Mouse (Mus musculus) liver, embryonic 14 days (tissue): Measurements from ENCODE around the gene Sbk2. TPM values are rescaled to one million over a fixed set of nuclear protein-coding genes. Genes with fewer than 3 reads are reported as not detected.

Source experiments
- polyA plus RNA-seq: library from polyadenylated mRNA; depleted of rRNA; stranded (reverse); fragments of >200 nt; gene quantifications from 2 replicates; pipeline ENCODE4 v1.2.3, GENCODE M21; 2012; rRNA removed

Gene Sbk2
- polyA plus RNA-seq = not detected in 2 replicates

GRCm38 (mm10) chr7:4964272-4964671 is at the start of gene Sbk2:
TSS of gene Sbk2 (minus strand) at chr7:4964406.

GRCm38 (mm10) chr7:4996003-4996895 is 32.0 kb upstream of the Sbk2 start, which contains the start of gene Zfp579:
TSS of gene Zfp579 (minus strand) at chr7:4996158.

DNA sequence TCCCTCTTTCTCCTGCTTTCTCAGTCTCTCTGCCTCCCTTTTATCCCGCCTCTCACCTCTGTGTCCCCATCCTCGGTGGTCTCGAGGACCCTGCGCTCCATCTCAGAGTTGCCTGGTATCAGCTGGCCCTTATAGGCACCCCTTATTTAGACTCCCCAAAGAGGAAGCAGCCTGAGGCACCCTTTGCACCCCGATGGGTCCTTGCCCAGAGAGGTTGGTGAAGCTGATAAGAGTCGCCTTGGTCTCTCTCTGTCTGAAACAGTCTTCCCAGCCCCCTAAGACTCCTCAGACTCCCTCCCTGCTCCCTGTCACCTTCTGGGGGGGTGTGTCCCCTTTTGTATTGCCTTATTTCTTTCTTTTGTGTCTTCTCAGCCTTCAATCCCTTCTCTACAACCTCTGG is 6.9 kb upstream of the Sbk2 start, which contains the start of gene Sbk3:
Sbk3 (minus strand) TSS at position 101 of the 400 bp plus-strand sequence.

GRCm38 (mm10) chr7:4925441-4926381 is 38.5 kb downstream of the Sbk2 start, which contains the start of gene Ssc5d:
TSS of gene Ssc5d (plus strand) at chr7:4925785.

GRCm38 (mm10) chr7:4921824-4922482 is 42.3 kb downstream of the Sbk2 start, which contains the start of gene Nat14:
TSS of gene Nat14 (plus strand) at chr7:4922028.

DNA sequence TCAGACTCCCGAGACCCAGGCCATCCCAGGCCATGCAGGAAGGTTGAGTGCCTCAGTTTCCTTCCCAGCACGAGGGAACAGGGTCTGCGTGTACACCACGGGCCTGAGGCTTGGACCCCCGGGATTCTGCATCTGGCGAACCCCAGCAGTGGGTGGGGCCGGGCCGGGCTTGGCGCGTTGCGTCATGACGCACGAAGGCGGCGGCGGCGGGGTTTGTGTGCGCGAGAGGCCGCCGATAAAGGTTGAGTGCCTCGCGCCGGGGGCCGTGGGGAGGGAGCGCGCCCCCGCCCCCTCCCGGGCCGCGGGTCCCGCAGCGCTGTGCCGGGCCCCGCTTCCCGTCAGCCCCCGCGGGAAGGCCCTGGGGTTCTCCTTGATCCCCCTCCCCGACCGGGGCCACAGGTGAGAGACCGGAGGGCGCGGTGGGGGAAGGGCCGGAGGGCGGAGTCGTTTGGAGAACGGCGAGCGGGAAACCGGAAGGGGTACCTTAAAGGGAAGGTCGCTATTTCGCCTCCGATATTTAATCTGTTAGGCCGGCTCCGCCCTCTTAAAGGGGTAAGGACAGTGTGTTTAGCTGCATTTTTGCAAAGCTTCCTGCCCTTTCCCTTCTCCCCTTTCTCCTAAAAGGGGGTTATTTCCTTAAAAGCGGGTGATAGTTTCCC is 49.1 kb downstream of the Sbk2 start, which contains the start of gene Zfp628:
Zfp628 (plus strand) TSS at position 211 of the 659 bp plus-strand sequence.

DNA sequence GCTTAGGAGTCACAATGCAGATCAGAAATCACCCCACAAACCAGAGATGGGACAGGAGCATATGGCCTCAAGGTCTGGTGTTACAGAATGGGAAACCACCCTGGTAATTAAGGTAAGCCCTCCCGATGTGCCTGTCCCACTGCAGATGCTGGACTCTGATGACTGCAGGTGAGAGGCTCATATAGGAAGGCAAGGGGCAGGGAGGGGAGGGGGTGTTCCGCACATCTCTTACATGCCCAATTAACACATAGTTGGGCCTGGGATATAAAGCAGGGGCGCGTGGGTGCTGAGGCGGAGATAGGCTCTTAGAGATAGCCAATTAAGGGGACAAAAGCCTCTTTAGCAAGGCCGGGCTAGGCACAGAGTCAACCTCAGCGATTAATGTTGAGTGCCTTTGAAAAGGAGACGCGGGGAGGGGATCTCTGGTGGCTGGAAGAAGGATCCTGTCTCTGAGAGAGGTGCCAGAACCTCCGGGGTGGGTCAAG is 57.7 kb downstream of the Sbk2 start, which contains the start of gene Gm36210:
Gm36210 (minus strand) TSS at position 51 of the 485 bp plus-strand sequence.

Other genes starting within 250 kb of the Sbk2 start
- gene Tmem150b, start 239.2 kb downstream of the Sbk2 start, polyA plus RNA-seq = 0.30 and 0.32 TPM in 2 replicates
- gene Kmt5c, start 224.3 kb downstream of the Sbk2 start, polyA plus RNA-seq = 68.0 and 81.2 TPM in 2 replicates
- gene Cox6b2, start 211.3 kb downstream of the Sbk2 start, polyA plus RNA-seq = 104 and 108 TPM in 2 replicates
- not detected in 2 replicates for gene Fam71e2, start 193.1 kb downstream of the Sbk2 start, polyA plus RNA-seq
- 0.02 TPM in 2 replicates for gene Il11, start 181.5 kb downstream of the Sbk2 start, polyA plus RNA-seq
- gene Tmem190, start 181.5 kb downstream of the Sbk2 start, polyA plus RNA-seq = not detected in 2 replicates
- gene Tmem238, start 174.8 kb downstream of the Sbk2 start, polyA plus RNA-seq = 6.5 and 7.0 TPM in 2 replicates
- gene Rpl28, start 171.5 kb downstream of the Sbk2 start, polyA plus RNA-seq = 272 and 305 TPM in 2 replicates
- gene Ube2s, start 151.8 kb downstream of the Sbk2 start, polyA plus RNA-seq = 224 and 291 TPM in 2 replicates
- gene Shisa7, start 119.7 kb downstream of the Sbk2 start, polyA plus RNA-seq = 0.01 and 0.02 TPM in 2 replicates
- gene Isoc2b, start 94.1 kb downstream of the Sbk2 start, polyA plus RNA-seq = 1.9 and 2.1 TPM in 2 replicates
- gene Isoc2a, start 87.3 kb downstream of the Sbk2 start, polyA plus RNA-seq = 5.9 and 6.6 TPM in 2 replicates
- gene Gm36210, start 57.9 kb downstream of the Sbk2 start, polyA plus RNA-seq = 0.07 and 0.08 TPM in 2 replicates
- gene Zfp628, start 49.2 kb downstream of the Sbk2 start, polyA plus RNA-seq = 2.6 and 2.8 TPM in 2 replicates
- 0.36 and 0.53 TPM in 2 replicates for gene Nat14, start 42.4 kb downstream of the Sbk2 start, polyA plus RNA-seq
- 0.08 and 0.35 TPM in 2 replicates for gene Ssc5d, start 38.6 kb downstream of the Sbk2 start, polyA plus RNA-seq
- gene Sbk3, start 6.8 kb upstream of the Sbk2 start, polyA plus RNA-seq = 0.02 TPM in 1 of 2 replicates, not detected in the other
- gene Zfp579, start 31.8 kb upstream of the Sbk2 start, polyA plus RNA-seq = 6.4 and 7.8 TPM in 2 replicates
- gene Zfp524, start 50.0 kb upstream of the Sbk2 start, polyA plus RNA-seq = 8.2 and 9.0 TPM in 2 replicates
- gene Fiz1, start 50.3 kb upstream of the Sbk2 start, polyA plus RNA-seq = 11.0 and 12.0 TPM in 2 replicates
- 0.05 and 0.06 TPM in 2 replicates for gene Gm44973, start 51.1 kb upstream of the Sbk2 start, polyA plus RNA-seq
- 4.9 and 5.9 TPM in 2 replicates for gene Zfp865, start 56.0 kb upstream of the Sbk2 start, polyA plus RNA-seq
- 0.42 and 0.45 TPM in 2 replicates for gene Ccdc106, start 56.1 kb upstream of the Sbk2 start, polyA plus RNA-seq
- gene 4632433K11Rik, start 69.7 kb upstream of the Sbk2 start, polyA plus RNA-seq = not detected in 2 replicates
- 0.83 and 1.1 TPM in 2 replicates for gene Zfp784, start 74.0 kb upstream of the Sbk2 start, polyA plus RNA-seq
- gene Zfp580, start 87.1 kb upstream of the Sbk2 start, polyA plus RNA-seq = 1.2 and 1.3 TPM in 2 replicates
- 130 and 139 TPM in 2 replicates for gene U2af2, start 97.7 kb upstream of the Sbk2 start, polyA plus RNA-seq
- gene Epn1, start 115.8 kb upstream of the Sbk2 start, polyA plus RNA-seq = 45.0 and 54.7 TPM in 2 replicates
- gene Rfpl4, start 152.5 kb upstream of the Sbk2 start, polyA plus RNA-seq = not detected in 2 replicates
- 0.14 and 0.20 TPM in 2 replicates for gene Rasl2-9, start 161.5 kb upstream of the Sbk2 start, polyA plus RNA-seq
- gene Vmn1r55, start 185.3 kb upstream of the Sbk2 start, polyA plus RNA-seq = not detected in 2 replicates
- gene Vmn1r56, start 232.3 kb upstream of the Sbk2 start, polyA plus RNA-seq = not detected in 2 replicates